Mouse (Mus musculus) hindbrain, postnatal 0 days (tissue): ENCODE measurements at regions not wholly inside any gene's neighbourhood (a gene's known extent, or its start where the extent isn't known, plus 50 kb on each side); places are given as distances from the start of the nearest gene placed in this dataset.

Experiments
- ATAC-seq: fragments of 200-750 bp; cut with Nextera tagmentation; 2 replicates; pipeline ENCODE4 v1.8.0; 2017; ENCODE audit warnings: mild to moderate bottlenecking, moderate TSS enrichment, moderate library complexity
- DNase-seq: peaks from one replicate; pipeline ENCODE4 v3.0.0-alpha.2; 2015; ENCODE audit warnings: low spot score
- H3K27ac ChIP-seq: fragments of 300-500 bp; sonication (generic); 2 replicates; pipeline ENCODE4 v1.5.1; 2014; ENCODE audit warnings: mild to moderate bottlenecking
- H3K27me3 ChIP-seq: fragments of 300-500 bp; sonication (generic); 2 replicates; pipeline ENCODE4 v1.6.1; 2014; ENCODE audit warnings: low read length, mixed read lengths; ENCODE audit not compliant: insufficient read depth
- H3K36me3 ChIP-seq: fragments of 300-500 bp; sonication (generic); 2 replicates; pipeline ENCODE4 v1.6.1; 2014; ENCODE audit warnings: low read length, mixed read lengths; ENCODE audit not compliant: insufficient read depth
- H3K4me1 ChIP-seq: fragments of 300-500 bp; sonication (generic); 2 replicates; pipeline ENCODE4 v1.6.1; 2014; ENCODE audit warnings: antibody characterized with exemption, low read length, mixed read lengths; ENCODE audit not compliant: insufficient read depth
- H3K4me2 ChIP-seq: fragments of 300-500 bp; sonication (generic); 2 replicates; pipeline ENCODE4 v1.6.1; 2014; ENCODE audit warnings: low read depth, mild to moderate bottlenecking, low read length, moderate library complexity, mixed read lengths
- H3K4me3 ChIP-seq: fragments of 300-500 bp; sonication (generic); 2 replicates; pipeline ENCODE4 v1.5.1; 2014; ENCODE audit warnings: low read length
- H3K9ac ChIP-seq: fragments of 300-500 bp; sonication (generic); replicated peaks from 2 replicates; pipeline ENCODE4 v1.6.1; 2014; ENCODE audit warnings: mild to moderate bottlenecking, low read length, moderate library complexity, mixed read lengths
- H3K9me3 ChIP-seq: fragments of 300-500 bp; sonication (generic); 2 replicates; pipeline ENCODE4 v1.6.1; 2016; ENCODE audit warnings: low read length, mixed read lengths
- CTCF ChIP-seq: IDR thresholded peaks from 2 replicates; pipeline ENCODE4 v1.5.1; 2016; ENCODE audit warnings: antibody characterized with exemption, control low read depth, low read depth
- WGBS: fragments of 180-500 bp; shearing (Covaris S2); extraction: QIAGEN DNeasy Blood & Tissue Kit; methylation state at CpG from one replicate; pipeline ENCODE4 v1.1.7; 2014; 5-methylcytosine and 5-hydroxymethylcytosine counted together

DNA sequence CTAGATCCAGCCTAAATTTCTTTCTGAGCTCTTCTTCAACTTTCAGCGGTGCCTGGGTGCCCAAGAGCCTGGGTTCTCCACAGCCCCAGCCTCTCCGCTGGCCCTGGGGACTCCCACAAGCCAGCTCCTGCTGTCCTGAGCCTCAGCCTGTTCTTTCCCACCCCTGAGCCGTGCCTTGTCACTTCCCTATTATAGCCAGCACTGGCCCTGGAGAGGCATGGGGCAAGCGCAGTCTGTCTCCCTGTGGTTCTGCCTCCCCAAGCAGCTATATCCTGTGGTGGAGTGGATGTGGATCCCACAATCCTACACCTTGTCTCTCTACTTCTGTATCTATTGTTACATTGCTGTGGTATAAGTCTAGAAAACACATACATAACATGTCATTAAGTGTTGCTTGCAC lies 128.6 kb upstream of the Hgf start:
- H3K9me3 ChIP-seq = no peaks in the 10 kb centered on the region
- H3K36me3 ChIP-seq = no peaks in the 10 kb centered on the region
- no peak overlapping the region for H3K4me3 ChIP-seq
- no peak overlapping the region for H3K9ac ChIP-seq
- H3K27ac ChIP-seq = no peak overlapping the region
- no peak for DNase-seq
- no peaks in the 10 kb centered on the region for H3K27me3 ChIP-seq
- no peaks in the 10 kb centered on the region for H3K4me1 ChIP-seq
- H3K4me2 ChIP-seq = no peak overlapping the region
- no peak for ATAC-seq
- TF ChIP-seq CTCF = no peak
- WGBS = 81% methylated on average over 4 of the region's 4 CpGs

DNA sequence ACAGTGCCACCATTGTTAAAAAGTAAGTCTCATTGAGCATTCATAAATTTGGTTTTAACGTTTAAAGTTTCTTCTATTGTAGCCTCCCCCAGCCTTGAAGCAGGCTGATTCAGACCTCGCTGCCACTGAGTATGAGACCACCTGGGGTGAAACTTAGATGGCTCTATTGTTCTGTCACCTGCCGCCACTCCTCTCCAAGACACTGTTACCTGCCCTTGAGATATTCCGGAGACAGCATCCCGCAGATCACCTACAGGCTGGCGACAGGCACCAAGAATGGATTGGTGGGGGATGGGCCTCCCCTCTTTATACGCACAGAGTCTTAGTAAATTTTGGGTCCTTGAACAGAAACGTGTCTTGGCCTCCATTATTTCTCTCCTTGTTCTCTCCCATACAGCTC lies 128.0 kb upstream of the Hgf start:
- WGBS = 43% methylated on average over 8 of the region's 8 CpGs
- H3K27ac ChIP-seq = no peak overlapping the region
- no peaks in the 10 kb centered on the region for H3K9me3 ChIP-seq
- H3K9ac ChIP-seq = no peak overlapping the region
- H3K4me3 ChIP-seq = no peak overlapping the region
- H3K27me3 ChIP-seq = no peaks in the 10 kb centered on the region
- no peak for TF ChIP-seq CTCF
- H3K36me3 ChIP-seq = no peaks in the 10 kb centered on the region
- H3K4me1 ChIP-seq = no peaks in the 10 kb centered on the region
- no peak overlapping the region for H3K4me2 ChIP-seq
- DNase-seq (no peak), ATAC-seq (no peak)

DNA sequence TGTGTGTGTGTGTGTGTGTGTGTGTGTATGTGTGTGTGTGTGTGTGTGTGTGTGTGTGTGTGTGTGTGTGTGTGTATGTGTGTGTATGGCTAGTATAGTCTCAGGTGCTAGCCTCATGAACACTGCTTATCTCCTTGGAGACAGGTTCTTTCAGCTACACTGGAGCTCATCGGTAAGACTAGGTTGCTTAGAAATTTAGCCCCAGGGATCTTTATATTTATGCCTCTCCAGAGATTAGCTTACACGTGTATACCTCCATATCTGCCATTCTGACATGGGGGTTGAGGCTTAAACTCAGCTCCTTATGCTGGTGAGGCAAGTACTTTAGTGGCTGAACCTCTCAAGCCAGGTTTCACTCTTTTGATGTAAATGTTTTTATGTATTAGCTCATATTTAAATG lies 127.0 kb upstream of the Hgf start:
- TF ChIP-seq CTCF = no peak
- ATAC-seq (no peak), DNase-seq (no peak)
- H3K4me2 ChIP-seq = no peak overlapping the region
- no peaks in the 10 kb centered on the region for H3K4me1 ChIP-seq
- H3K27me3 ChIP-seq = no peaks in the 10 kb centered on the region
- no peaks in the 10 kb centered on the region for H3K9me3 ChIP-seq
- no peaks in the 10 kb centered on the region for H3K36me3 ChIP-seq
- WGBS = 44% methylated on average over 2 of the region's 2 CpGs
- H3K9ac ChIP-seq = no peak overlapping the region
- H3K27ac ChIP-seq = no peak overlapping the region
- no peak overlapping the region for H3K4me3 ChIP-seq

DNA sequence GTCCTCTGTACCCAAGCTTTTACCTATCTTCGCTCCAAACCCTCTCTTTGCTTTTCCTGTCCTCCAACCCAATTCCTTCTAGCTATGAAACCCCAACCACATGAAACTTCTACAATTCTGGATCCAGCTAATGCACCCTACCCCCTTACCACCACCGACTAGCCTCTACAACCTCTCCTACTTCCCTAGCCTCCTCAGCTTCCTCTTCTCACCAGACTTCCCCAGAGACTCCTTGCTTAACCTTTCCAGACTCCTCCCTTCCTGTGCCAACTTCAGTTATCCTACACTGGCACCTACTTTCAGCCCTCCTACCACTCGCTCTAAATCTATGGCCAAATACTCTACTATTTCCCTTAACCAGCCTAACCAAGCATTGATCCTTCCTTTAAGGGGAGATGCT lies 118.7 kb upstream of the Hgf start:
- no peak overlapping the region for H3K4me2 ChIP-seq
- H3K4me3 ChIP-seq = no peak overlapping the region
- no peak overlapping the region for H3K27ac ChIP-seq
- ATAC-seq (no peak), DNase-seq (no peak)
- 84% methylated on average over 3 of the region's 3 CpGs for WGBS
- H3K36me3 ChIP-seq = no peaks in the 10 kb centered on the region
- H3K9me3 ChIP-seq = no peaks in the 10 kb centered on the region
- H3K4me1 ChIP-seq = no peaks in the 10 kb centered on the region
- TF ChIP-seq CTCF = no peak
- no peaks in the 10 kb centered on the region for H3K27me3 ChIP-seq
- no peak overlapping the region for H3K9ac ChIP-seq

DNA sequence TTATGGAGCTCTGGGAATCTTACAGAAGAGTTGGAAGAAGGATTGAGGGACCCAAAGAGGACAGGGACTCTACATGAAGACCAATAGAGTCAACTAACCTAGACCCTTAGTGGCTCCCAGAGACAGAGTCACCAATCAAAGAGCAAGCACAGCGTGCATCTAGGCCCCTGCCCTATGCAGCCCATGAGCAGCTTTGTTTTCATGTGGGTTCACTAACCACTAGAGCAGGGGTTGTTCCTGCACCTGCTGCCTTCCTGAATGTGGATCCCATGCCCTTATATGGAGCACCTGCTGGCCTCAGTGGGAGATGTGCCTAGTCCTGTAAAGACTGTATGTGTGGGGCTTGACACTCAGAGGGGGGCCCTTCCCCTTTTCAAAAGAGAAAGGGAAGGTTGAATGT lies 108.2 kb upstream of the Hgf start:
- Histone ChIP-seq H3K9me3 (no peaks in the 10 kb centered on the region; the same call in 1 of the 2 replicates), H3K4me3 (no peak overlapping the region), H3K27ac (no peak overlapping the region), H3K27me3 (no peaks in the 10 kb centered on the region), H3K4me1 (no peaks in the 10 kb centered on the region), H3K36me3 (no peaks in the 10 kb centered on the region), H3K4me2 (no peak overlapping the region), H3K9ac (no peak overlapping the region)
- no peak for DNase-seq
- ATAC-seq = no peak
- TF ChIP-seq CTCF = no peak
- 71% methylated on average over 1 of the region's 1 CpGs for whole genome bisulfite sequencing

DNA sequence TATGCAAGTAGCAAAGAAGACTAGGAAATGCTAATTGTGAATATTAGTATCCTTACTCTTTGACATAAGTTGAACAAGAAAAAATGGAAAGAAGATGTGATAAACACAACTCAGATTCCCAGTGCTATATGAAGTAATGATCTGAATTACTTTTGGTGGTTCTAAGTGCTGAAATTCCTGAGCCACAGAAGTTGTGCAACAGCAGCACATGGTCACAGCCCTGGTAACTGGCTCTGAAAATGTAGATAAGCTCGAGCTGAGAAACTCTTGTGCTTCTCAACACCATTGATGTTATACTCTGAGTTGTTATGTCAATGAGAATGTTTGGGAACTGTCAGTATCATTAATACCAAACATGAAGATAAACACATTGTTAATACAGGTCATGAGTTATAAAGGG lies 106.3 kb upstream of the Hgf start:
- H3K36me3 ChIP-seq = no peaks in the 10 kb centered on the region
- 65% methylated on average over 1 of the region's 1 CpGs for WGBS
- no peak overlapping the region for H3K9ac ChIP-seq
- ATAC-seq (no peak), DNase-seq (no peak)
- H3K4me1 ChIP-seq = no peaks in the 10 kb centered on the region
- H3K9me3 ChIP-seq = no peaks in the 10 kb centered on the region; the same call in 1 of the 2 replicates
- H3K4me3 ChIP-seq = no peak overlapping the region
- H3K4me2 ChIP-seq = no peak overlapping the region
- no peak for TF ChIP-seq CTCF
- no peaks in the 10 kb centered on the region for H3K27me3 ChIP-seq
- no peak overlapping the region for H3K27ac ChIP-seq

DNA sequence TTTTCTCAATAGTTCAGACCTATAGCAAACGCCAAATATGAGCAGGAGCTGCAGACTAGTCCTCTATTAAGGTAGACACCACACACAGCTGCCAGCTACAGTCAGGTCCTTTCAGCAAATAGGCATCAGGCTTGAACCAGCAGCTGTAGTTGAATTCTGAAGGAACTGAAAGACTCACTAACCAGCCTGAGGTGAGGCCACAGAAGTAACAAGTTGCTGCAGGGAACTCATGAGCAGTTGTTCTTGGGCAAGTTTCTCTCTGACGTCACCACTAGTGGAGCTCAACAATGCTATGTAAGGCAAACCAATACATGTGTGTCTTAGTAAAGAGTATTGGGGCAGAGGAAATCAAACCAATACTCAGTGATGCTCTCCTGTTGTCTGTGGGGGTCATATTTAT lies 91.5 kb upstream of the Hgf start:
- H3K27ac ChIP-seq = no peak overlapping the region
- ATAC-seq = no peak
- no peaks in the 10 kb centered on the region for H3K9me3 ChIP-seq
- no peak for TF ChIP-seq CTCF
- H3K4me2 ChIP-seq = no peak overlapping the region
- no peak overlapping the region for H3K4me3 ChIP-seq
- no peaks in the 10 kb centered on the region for H3K27me3 ChIP-seq
- no peak for DNase-seq
- H3K9ac ChIP-seq = no peak overlapping the region
- WGBS = 70% methylated on average over 2 of the region's 2 CpGs
- no peaks in the 10 kb centered on the region for H3K4me1 ChIP-seq
- no peaks in the 10 kb centered on the region for H3K36me3 ChIP-seq
